Mouse (Mus musculus): ENCODE results near the gene Psmf1.

The Psmf1 gene

GRCm38 (mm10) chr2:151733151-151733865, 10.7 kb downstream of the Psmf1 start:
- CTCF ChIA-PET: no interaction called here

- CTCF ChIA-PET: no interaction called here
Observed at GRCm38 (mm10) chr2:151724094-151724493, 19.9 kb downstream of the Psmf1 start.

GRCm38 (mm10) chr2:151716318-151717055, 27.5 kb downstream of the Psmf1 start:
- CTCF ChIA-PET: interaction anchor here (0.5 kb wide), 1 partner anchor 146 kb away, joined by 3 read pairs; no protein-coding TSS in a partner anchor

- CTCF ChIA-PET: no interaction called here
Observed at GRCm38 (mm10) chr2:151715526-151715925, 28.5 kb downstream of the Psmf1 start.

- CTCF ChIA-PET: no interaction called here
Observed at GRCm38 (mm10) chr2:151712647-151713046, 31.3 kb downstream of the Psmf1 start.

GRCm38 (mm10) chr2:151702851-151703190, 41.2 kb downstream of the Psmf1 start:
- CTCF ChIA-PET: no interaction called here

GRCm38 (mm10) chr2:151702146-151702850, 41.7 kb downstream of the Psmf1 start:
- CTCF ChIA-PET: no interaction called here

GRCm38 (mm10) chr2:151701231-151702145, 42.5 kb downstream of the Psmf1 start, which contains the start of gene Tmem74b:
TSS of gene Tmem74b (plus strand) at chr2:151702008.
- CTCF ChIA-PET: no interaction called here

GRCm38 (mm10) chr2:151682976-151683375, 61.0 kb downstream of the Psmf1 start:
- CTCF ChIA-PET: no interaction called here

GRCm38 (mm10) chr2:151682357-151682756, 61.6 kb downstream of the Psmf1 start:
- CTCF ChIA-PET: no interaction called here

- CTCF ChIA-PET: no interaction called here
Observed at GRCm38 (mm10) chr2:151676234-151676633, 67.8 kb downstream of the Psmf1 start.

- CTCF ChIA-PET: no interaction called here
Observed at GRCm38 (mm10) chr2:151670968-151671329, 73.0 kb downstream of the Psmf1 start.

GRCm38 (mm10) chr2:151670026-151670967, 73.7 kb downstream of the Psmf1 start:
- CTCF ChIA-PET: no interaction called here

GRCm38 (mm10) chr2:151668433-151668832, 75.6 kb downstream of the Psmf1 start, which contains the start of gene Rad21l:
TSS of gene Rad21l (minus strand) at chr2:151668533.
- CTCF ChIA-PET: no interaction called here
